Comparison of ENCODE assay signal across 20 mouse cellular contexts in the genomic region with DNA sequence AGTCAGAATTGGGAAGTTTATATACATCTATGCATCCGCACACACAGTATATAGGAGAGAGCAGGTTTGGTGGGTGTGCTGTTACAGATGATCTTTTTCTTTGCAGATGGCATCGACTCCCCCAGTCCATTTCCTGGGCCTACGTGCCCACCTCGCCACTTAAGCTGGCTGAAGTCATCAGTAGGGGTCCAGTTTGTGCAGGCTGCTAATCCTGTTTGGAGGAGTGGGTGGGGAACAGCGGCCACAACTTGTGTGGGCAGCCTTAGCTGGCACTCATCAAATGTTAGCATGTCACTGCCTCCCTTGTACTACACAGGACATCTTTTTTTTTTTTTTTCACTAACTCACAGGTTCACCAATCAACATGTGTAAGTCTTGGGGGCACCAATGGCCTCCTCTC. TPM values are rescaled to one million over a fixed set of nuclear protein-coding genes. Genes with fewer than 3 reads are reported as not detected.
DNase-seq lines count a peak whose midpoint lies in the region; ATAC-seq and TF ChIP-seq lines count a peak whose summit lies in the region.
"Had no signal": no experiment of that assay in that cellular context is flagged by ENCODE, and none has a peak within 500 bp of the region (broad histone marks: within the 10 kb centered on the region; RNA-seq: fewer than 3 reads in every experiment).

No protein-coding gene starts in this region.

- H3K36me3 ChIP-seq in hindbrain, embryonic 16.5 days (ENCODE audit: control insufficient read depth, insufficient read depth, low read length), result no peaks in the 10 kb centered on the region
- H3K36me3 ChIP-seq: forebrain, embryonic 12.5 days; forebrain, embryonic 15.5 days; G1E; hindbrain, embryonic 12.5 days; hindbrain, embryonic 15.5 days; intestine, embryonic 15.5 days had no signal

- H3K9me3 ChIP-seq in hindbrain, embryonic 16.5 days (ENCODE audit: control insufficient read depth, low read length), result no peaks in the 10 kb centered on the region
- H3K9me3 ChIP-seq: forebrain, embryonic 12.5 days; forebrain, embryonic 15.5 days; G1E; hindbrain, embryonic 12.5 days; hindbrain, embryonic 15.5 days; intestine, embryonic 15.5 days had no signal

- DNase-seq in adrenal gland, postnatal 14 days, result peak; percentile 2
- no peak for DNase-seq in adrenal gland, adult 18-20 months (ENCODE audit: low spot score in 2 of 2)
- DNase-seq in layer of hippocampus, adult 2 months (ENCODE audit: low spot score in 2 of 2), result no peak
- no peak for DNase-seq in layer of hippocampus, postnatal 10 days (ENCODE audit: low spot score in 2 of 2)
- peak; percentile 33 to 35 for DNase-seq in right cerebral cortex, adult 2 months (ENCODE audit: low spot score in 2 of 2)
- no peak for DNase-seq in right cerebral cortex, postnatal 14 days
- DNase-seq: adrenal gland, adult 2 months; adrenal gland, postnatal 25 days; cerebellum, adult 18-20 months; cerebellum, adult 9-10 months; cerebellum, postnatal 14 days; gastrocnemius, postnatal 25 days had no signal

- 56% methylated on average over 5 of the region's 5 CpGs for WGBS in hindbrain, embryonic 16.5 days

- no peak overlapping the region for H3K4me3 ChIP-seq in layer of hippocampus, adult 2 months
- H3K4me3 ChIP-seq in hindbrain, embryonic 16.5 days (ENCODE audit: low read length), result no peak overlapping the region
- H3K4me3 ChIP-seq: forebrain, embryonic 12.5 days; forebrain, embryonic 15.5 days; hindbrain, embryonic 12.5 days; hindbrain, embryonic 15.5 days; intestine, embryonic 15.5 days had no signal

- peaks cover 36% of the 10 kb centered on the region for H3K27me3 ChIP-seq in hindbrain, embryonic 16.5 days (replicated peaks; ENCODE audit: control insufficient read depth, insufficient read depth, low read length)

- peak overlapping the region; percentile 100 for H3K27ac ChIP-seq in layer of hippocampus, adult 2 months
- no peak overlapping the region for H3K27ac ChIP-seq in hindbrain, embryonic 16.5 days (ENCODE audit: low read depth, low read length)
- H3K27ac ChIP-seq: forebrain, embryonic 12.5 days; forebrain, embryonic 15.5 days; hindbrain, embryonic 12.5 days; hindbrain, embryonic 15.5 days; intestine, embryonic 15.5 days had no signal

- H3K9ac ChIP-seq in hindbrain, embryonic 16.5 days (ENCODE audit: low read depth, low read length), result no peak overlapping the region
- H3K9ac ChIP-seq: forebrain, embryonic 12.5 days; forebrain, embryonic 15.5 days; hindbrain, embryonic 12.5 days; hindbrain, embryonic 15.5 days; intestine, embryonic 15.5 days had no signal

- H3K4me1 ChIP-seq in hindbrain, embryonic 16.5 days (ENCODE audit: control insufficient read depth, insufficient read depth, low read depth, low read length), result peaks cover 33% of the 10 kb centered on the region

- no peak overlapping the region for H3K4me2 ChIP-seq in hindbrain, embryonic 16.5 days (ENCODE audit: low read length)
- H3K4me2 ChIP-seq: forebrain, embryonic 15.5 days; intestine, embryonic 15.5 days had no signal

- ATAC-seq in hindbrain, embryonic 16.5 days, result no peak
- ATAC-seq: forebrain, embryonic 15.5 days; intestine, embryonic 15.5 days; Patski had no signal

- TF ChIP-seq CTCF in layer of hippocampus, adult 2 months (conservative IDR thresholded peaks at IDR 0.05), result no peak

RNA-seq across cellular contexts. Expression of gene Nr4a3, which starts 5.5 kb away (rescaled TPM):
- 49.0 and 108 TPM in 2 replicates for total RNA-seq in adrenal gland, postnatal 14 days (2021)
- total RNA-seq in adrenal gland, adult 18-20 months (2021), result 100 to 1,000 TPM in 1 of 2 experiments, 10 to 100 TPM in 1; 77.9 to 107 TPM
- 10 to 100 TPM; 63.5 to 68.7 TPM for total RNA-seq in layer of hippocampus, adult 2 months (2021)
- 100 to 1,000 TPM; 106 to 107 TPM for total RNA-seq in layer of hippocampus, postnatal 10 days (2021)
- polyA plus RNA-seq in hindbrain, embryonic 16.5 days (2015; fragmentation: Nextera tagmentation; extraction: Ambion mirVana), result 0.89 and 1.3 TPM in 2 replicates

Comparison
In these comparisons a context has a peak if more than half of its experiments do, and no peak if none do; other contexts are left out.
1. DNase-seq: peak in adrenal gland, postnatal 14 days (single experiment) and right cerebral cortex, adult 2 months (2 of 2); none in adrenal gland, adult 18-20 months (0 of 2), layer of hippocampus, adult 2 months (0 of 2), layer of hippocampus, postnatal 10 days (0 of 2) and right cerebral cortex, postnatal 14 days (single experiment).